Mouse (Mus musculus): ENCODE results near the gene Slc25a36.

Slc25a36 gene

GRCm38 (mm10) chr9:97110571-97111390 lies at the start of gene Slc25a36:
Gene Slc25a36, minus strand, starts transcription at chr9:97111157.
- DNase-seq (ENCODE audit: low spot score) = peak; percentile 92

- DNase-seq (ENCODE audit: low spot score) = no peak
Measured at GRCm38 (mm10) chr9:97158412-97158811, 47.5 kb upstream of the Slc25a36 start.

- DNase-seq (ENCODE audit: low spot score) = no peak
Measured at GRCm38 (mm10) chr9:97155981-97156380, 45.0 kb upstream of the Slc25a36 start.

- no peak for DNase-seq (ENCODE audit: low spot score)
Measured at GRCm38 (mm10) chr9:97154956-97155355, 44.0 kb upstream of the Slc25a36 start.

GRCm38 (mm10) chr9:97153006-97153405 lies 42.0 kb upstream of the Slc25a36 start:
- DNase-seq (ENCODE audit: low spot score) = no peak

GRCm38 (mm10) chr9:97147270-97147669 lies 36.3 kb upstream of the Slc25a36 start:
- peak; percentile 24 for DNase-seq (ENCODE audit: low spot score)

GRCm38 (mm10) chr9:97145351-97145750 lies 34.4 kb upstream of the Slc25a36 start:
- DNase-seq (ENCODE audit: low spot score) = no peak

- no peak for DNase-seq (ENCODE audit: low spot score)
Measured at GRCm38 (mm10) chr9:97143416-97143815, 32.5 kb upstream of the Slc25a36 start.

- DNase-seq (ENCODE audit: low spot score) = no peak
Measured at GRCm38 (mm10) chr9:97142558-97142957, 31.6 kb upstream of the Slc25a36 start.

GRCm38 (mm10) chr9:97141723-97142122 lies 30.8 kb upstream of the Slc25a36 start:
- DNase-seq (ENCODE audit: low spot score) = no peak

GRCm38 (mm10) chr9:97140145-97140932 lies 29.4 kb upstream of the Slc25a36 start:
- DNase-seq (ENCODE audit: low spot score) = no peak

GRCm38 (mm10) chr9:97137678-97138077 lies 26.7 kb upstream of the Slc25a36 start:
- no peak for DNase-seq (ENCODE audit: low spot score)

GRCm38 (mm10) chr9:97137116-97137515 lies 26.2 kb upstream of the Slc25a36 start:
- DNase-seq (ENCODE audit: low spot score) = no peak

GRCm38 (mm10) chr9:97135866-97136265 lies 24.9 kb upstream of the Slc25a36 start:
- no peak for DNase-seq (ENCODE audit: low spot score)

- no peak for DNase-seq (ENCODE audit: low spot score)
Measured at GRCm38 (mm10) chr9:97133178-97133577, 22.2 kb upstream of the Slc25a36 start.

- DNase-seq (ENCODE audit: low spot score) = no peak
Measured at GRCm38 (mm10) chr9:97130001-97130400, 19.0 kb upstream of the Slc25a36 start.

GRCm38 (mm10) chr9:97123934-97124692 lies 13.2 kb upstream of the Slc25a36 start:
- no peak for DNase-seq (ENCODE audit: low spot score)

- no peak for DNase-seq (ENCODE audit: low spot score)
Measured at GRCm38 (mm10) chr9:97121432-97121831, 10.5 kb upstream of the Slc25a36 start.

GRCm38 (mm10) chr9:97114271-97114670 lies 3.3 kb upstream of the Slc25a36 start:
- no peak for DNase-seq (ENCODE audit: low spot score)

GRCm38 (mm10) chr9:97113555-97113929 lies 2.6 kb upstream of the Slc25a36 start:
- no peak for DNase-seq (ENCODE audit: low spot score)

GRCm38 (mm10) chr9:97112797-97113554 lies 2.0 kb upstream of the Slc25a36 start:
- DNase-seq (ENCODE audit: low spot score) = no peak

GRCm38 (mm10) chr9:97112238-97112637 lies 1.3 kb upstream of the Slc25a36 start:
- DNase-seq (ENCODE audit: low spot score) = no peak
